ENCODE assay signal across 14 mouse cellular contexts in the genomic region with DNA sequence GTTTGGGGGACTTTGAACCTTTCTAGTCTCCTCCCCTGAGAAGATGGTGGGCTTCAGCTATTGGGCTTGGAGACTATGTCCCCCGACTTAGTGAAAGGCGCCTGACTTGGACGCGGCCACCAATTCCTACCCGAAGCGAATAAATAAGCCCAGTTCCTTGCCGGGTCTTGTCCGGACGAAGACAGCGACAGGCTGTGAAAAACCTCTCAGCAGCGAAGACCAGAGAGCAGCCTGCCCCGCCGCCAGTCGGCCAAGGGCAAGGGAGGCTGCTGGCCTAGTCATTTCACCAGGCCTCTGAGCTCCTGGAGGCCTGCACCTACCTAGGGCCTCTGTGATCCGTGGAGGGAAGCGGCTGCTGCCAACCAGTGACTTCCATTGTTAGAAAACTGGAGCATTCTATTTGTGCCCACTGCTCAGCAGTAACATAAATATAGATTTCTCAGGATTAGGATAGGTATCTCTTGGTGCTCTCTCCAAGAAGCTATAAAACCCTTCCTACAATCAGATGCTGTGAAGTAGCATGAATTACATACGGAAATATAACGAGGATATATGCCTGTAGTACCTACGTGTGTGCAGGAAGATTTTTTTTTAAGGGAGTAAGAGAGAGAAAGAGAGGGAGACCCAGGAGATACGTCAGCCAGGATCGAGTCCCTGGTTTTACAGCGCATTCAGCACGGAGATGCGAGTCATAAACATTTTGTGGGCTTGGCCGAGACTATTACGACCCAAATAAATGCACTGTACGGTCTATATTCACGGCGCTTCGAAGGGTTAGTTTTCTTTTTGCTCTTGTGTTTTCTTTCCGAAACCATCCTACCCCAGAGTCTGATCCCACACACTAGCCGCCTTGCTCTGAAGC. TPM values are rescaled to one million over a fixed set of nuclear protein-coding genes. Genes with fewer than 3 reads are reported as not detected.
DNase-seq lines count a peak whose midpoint lies in the region; ATAC-seq and TF ChIP-seq lines count a peak whose summit lies in the region.
"Had no signal": no experiment of that assay in that cellular context is flagged by ENCODE, and none has a peak within 500 bp of the region (broad histone marks: within the 10 kb centered on the region; RNA-seq: fewer than 3 reads in every experiment).

No protein-coding gene starts in this region.

- H3K27me3 ChIP-seq in kidney, embryonic 16.5 days (ENCODE audit: insufficient read depth, low read length), result no peaks in the 10 kb centered on the region
- no peaks in the 10 kb centered on the region for H3K27me3 ChIP-seq in neural tube, embryonic 14.5 days (ENCODE audit: control insufficient read depth, insufficient read depth, low read length)

- peak overlapping the region; percentile 93 for H3K27ac ChIP-seq in gastrocnemius, adult 2 months
- 0 out of 2 replicates have a peak overlapping the region, but pooled peaks have one; percentile 4 for H3K27ac ChIP-seq in bone marrow, adult 2 months (ENCODE audit: control insufficient read depth, insufficient read depth, low read depth, low read length, poor library complexity)
- peak overlapping the region; percentile 97 for H3K27ac ChIP-seq in kidney, embryonic 16.5 days (ENCODE audit: low read length)
- peak overlapping the region; percentile 99 for H3K27ac ChIP-seq in neural tube, embryonic 14.5 days (ENCODE audit: low read depth, low read length)
- H3K27ac ChIP-seq: forebrain, embryonic 15.5 days; heart, embryonic 15.5 days; midbrain, embryonic 12.5 days had no signal

- no peak for TF ChIP-seq CTCF in gastrocnemius, adult 2 months (IDR thresholded peaks at IDR 0.05)
- TF ChIP-seq CTCF in bone marrow, adult 2 months (IDR thresholded peaks at IDR 0.05; ENCODE audit: control insufficient read depth, insufficient read depth, low read length), result no peak

- no peaks in the 10 kb centered on the region for H3K9me3 ChIP-seq in kidney, embryonic 16.5 days (ENCODE audit: low read length)
- no peaks in the 10 kb centered on the region for H3K9me3 ChIP-seq in neural tube, embryonic 14.5 days (ENCODE audit: control insufficient read depth, low read length)
- H3K9me3 ChIP-seq: forebrain, embryonic 15.5 days; heart, embryonic 15.5 days; midbrain, embryonic 12.5 days had no signal

- DNase-seq in gastrocnemius, adult 2 months, result no peak
- no peak for DNase-seq in gastrocnemius, postnatal 10 days
- DNase-seq in left cerebral cortex, postnatal 36 days (ENCODE audit: low spot score in 2 of 2), result no peak
- no peak for DNase-seq in layer of hippocampus, adult 9-10 months (ENCODE audit: low spot score)
- DNase-seq in retina, embryonic 14.5 days (ENCODE audit: low spot score), result no peak
- DNase-seq: cerebellum, adult 18-20 months; layer of hippocampus, adult 9-11 months had no signal

- intact Hi-C loops in gastrocnemius, adult 2 months (cut with DNase I), result loop anchor here (2.0 to 5.0 kb wide), 3 partner anchors 343 to 748 kb away; a partner anchor contains a TSS
- intact Hi-C loops in left cerebral cortex, postnatal 36 days (cut with DNase I), result loop anchor here (2.0 to 5.0 kb wide), 2 partner anchors 348 to 633 kb away; no protein-coding TSS in a partner anchor

- no peaks in the 10 kb centered on the region for H3K4me1 ChIP-seq in bone marrow, adult 2 months (ENCODE audit: control insufficient read depth, insufficient read depth, low read length)
- peaks cover 43% of the 10 kb centered on the region for H3K4me1 ChIP-seq in kidney, embryonic 16.5 days (ENCODE audit: insufficient read depth, low read length)
- peaks cover 25% of the 10 kb centered on the region for H3K4me1 ChIP-seq in neural tube, embryonic 14.5 days (ENCODE audit: control insufficient read depth, insufficient read depth, low read length)

- H3K9ac ChIP-seq in kidney, embryonic 16.5 days (replicated peaks; ENCODE audit: low read length), result peak overlapping the region; percentile 95
- peak overlapping the region; percentile 98 for H3K9ac ChIP-seq in neural tube, embryonic 14.5 days (replicated peaks; ENCODE audit: low read depth, low read length)
- H3K9ac ChIP-seq: forebrain, embryonic 15.5 days; heart, embryonic 15.5 days; midbrain, embryonic 12.5 days had no signal

- H3K36me3 ChIP-seq in kidney, embryonic 16.5 days (ENCODE audit: insufficient read depth, low read length), result 0 out of 2 replicates have a peak, but pooled peaks cover 7% of the 10 kb centered on the region
- no peaks in the 10 kb centered on the region for H3K36me3 ChIP-seq in neural tube, embryonic 14.5 days (ENCODE audit: control insufficient read depth, insufficient read depth, low read length)
- H3K36me3 ChIP-seq: forebrain, embryonic 15.5 days; heart, embryonic 15.5 days; midbrain, embryonic 12.5 days had no signal

- H3K4me2 ChIP-seq in kidney, embryonic 16.5 days (replicated peaks; ENCODE audit: low read depth, low read length), result peak overlapping the region; percentile 81
- peak overlapping the region; percentile 99 for H3K4me2 ChIP-seq in neural tube, embryonic 14.5 days (ENCODE audit: low read depth, low read length)

- WGBS in bone marrow, adult 2 months, result 10% methylated on average over 32 of the region's 32 CpGs
- WGBS in kidney, embryonic 16.5 days, result 14% methylated on average over 32 of the region's 32 CpGs
- 5% methylated on average over 32 of the region's 32 CpGs for WGBS in neural tube, embryonic 14.5 days

- ATAC-seq in kidney, embryonic 16.5 days (ENCODE audit: low FRiP score, low TSS enrichment), result no peak
- ATAC-seq in neural tube, embryonic 14.5 days (ENCODE audit: low read depth), result no peak

- H3K4me3 ChIP-seq in gastrocnemius, adult 2 months, result peak overlapping the region; percentile 76
- H3K4me3 ChIP-seq in bone marrow, adult 2 months (replicated peaks; ENCODE audit: control insufficient read depth, low read depth, low read length), result no peak overlapping the region
- peak overlapping the region; percentile 63 for H3K4me3 ChIP-seq in kidney, embryonic 16.5 days (ENCODE audit: low read length)
- H3K4me3 ChIP-seq in neural tube, embryonic 14.5 days (ENCODE audit: low read depth, low read length), result peak overlapping the region; percentile 88

- TF ChIP-seq POLR2A in bone marrow, adult 2 months (IDR thresholded peaks at IDR 0.05; ENCODE audit: borderline replicate concordance, control insufficient read depth, low read depth, low read length), result no peak

RNA-seq across cellular contexts. Expression of a gene that starts 1.4 kb away (rescaled TPM):
- total RNA-seq in gastrocnemius, adult 2 months (2021), result 1 to 10 TPM; 4.7 to 5.0 TPM
- total RNA-seq in gastrocnemius, postnatal 10 days (2021), result 1 to 10 TPM; 9.4 to 9.7 TPM
- 1.4 and 2.8 TPM in 2 replicates for polyA plus RNA-seq in bone marrow, adult 2 months (2011; ENCODE audit: insufficient read depth, insufficient read length, low replicate concordance, missing spikeins)
- polyA plus RNA-seq in kidney, embryonic 16.5 days (2015; fragmentation: Nextera tagmentation; extraction: Ambion mirVana), result 25.7 and 27.5 TPM in 2 replicates
- polyA plus RNA-seq in neural tube, embryonic 14.5 days (2014; fragmentation: Nextera tagmentation; extraction: Ambion mirVana), result 90.8 and 110 TPM in 2 replicates
- not detected for total RNA-seq in left cerebral cortex, postnatal 36 days (2021)
- polyA plus RNA-seq: CD4-positive, CD25-positive, alpha-beta regulatory T cell, adult 4 months; forebrain, embryonic 15.5 days; midbrain, embryonic 12.5 days had no signal

RNA-seq across cellular contexts. Expression of a gene that starts 7.1 kb away (rescaled TPM):
- under 1 TPM in 1 of 2 experiments, not detected in 1; 0.82 TPM for total RNA-seq in gastrocnemius, adult 2 months (2021)
- not detected for total RNA-seq in gastrocnemius, postnatal 10 days (2021)
- polyA plus RNA-seq in bone marrow, adult 2 months (2011; ENCODE audit: insufficient read depth, insufficient read length, low replicate concordance, missing spikeins), result not detected in 2 replicates
- not detected in 2 replicates for polyA plus RNA-seq in kidney, embryonic 16.5 days (2015; fragmentation: Nextera tagmentation; extraction: Ambion mirVana)
- 4.2 TPM in 1 of 2 replicates, not detected in the other for polyA plus RNA-seq in neural tube, embryonic 14.5 days (2014; fragmentation: Nextera tagmentation; extraction: Ambion mirVana)
- not detected for total RNA-seq in left cerebral cortex, postnatal 36 days (2021)
- polyA plus RNA-seq: CD4-positive, CD25-positive, alpha-beta regulatory T cell, adult 4 months; forebrain, embryonic 15.5 days; heart, embryonic 15.5 days; midbrain, embryonic 12.5 days had no signal

RNA-seq across cellular contexts. Expression of a gene that starts 7.1 kb away (rescaled TPM):
- total RNA-seq in gastrocnemius, adult 2 months (2021), result 1 to 10 TPM; 2.8 to 3.1 TPM
- 1 to 10 TPM; 2.0 to 5.0 TPM for total RNA-seq in gastrocnemius, postnatal 10 days (2021)
- polyA plus RNA-seq in bone marrow, adult 2 months (2011; ENCODE audit: insufficient read depth, insufficient read length, low replicate concordance, missing spikeins), result 1.2 and 2.4 TPM in 2 replicates
- 8.2 and 10.8 TPM in 2 replicates for polyA plus RNA-seq in kidney, embryonic 16.5 days (2015; fragmentation: Nextera tagmentation; extraction: Ambion mirVana)
- 10.8 and 13.4 TPM in 2 replicates for polyA plus RNA-seq in neural tube, embryonic 14.5 days (2014; fragmentation: Nextera tagmentation; extraction: Ambion mirVana)
- total RNA-seq in left cerebral cortex, postnatal 36 days (2021), result not detected
- polyA plus RNA-seq: forebrain, embryonic 15.5 days; midbrain, embryonic 12.5 days had no signal

RNA-seq across cellular contexts. Expression of a gene that starts 10.7 kb away (rescaled TPM):
- 1 to 10 TPM; 7.5 to 8.8 TPM for total RNA-seq in gastrocnemius, adult 2 months (2021)
- 10 to 100 TPM in 1 of 2 experiments, 1 to 10 TPM in 1; 7.8 to 11.2 TPM for total RNA-seq in gastrocnemius, postnatal 10 days (2021)
- polyA plus RNA-seq in bone marrow, adult 2 months (2011; ENCODE audit: insufficient read depth, insufficient read length, low replicate concordance, missing spikeins), result 2.2 and 3.8 TPM in 2 replicates
- polyA plus RNA-seq in kidney, embryonic 16.5 days (2015; fragmentation: Nextera tagmentation; extraction: Ambion mirVana), result 56.6 and 56.8 TPM in 2 replicates
- 122 and 151 TPM in 2 replicates for polyA plus RNA-seq in neural tube, embryonic 14.5 days (2014; fragmentation: Nextera tagmentation; extraction: Ambion mirVana)
- total RNA-seq in left cerebral cortex, postnatal 36 days (2021), result not detected
- polyA plus RNA-seq: forebrain, embryonic 15.5 days; midbrain, embryonic 12.5 days had no signal

RNA-seq across cellular contexts. Expression of a gene that starts 11.7 kb away (rescaled TPM):
- 1 to 10 TPM; 2.6 to 2.7 TPM for total RNA-seq in gastrocnemius, adult 2 months (2021)
- 1 to 10 TPM; 1.6 to 2.2 TPM for total RNA-seq in gastrocnemius, postnatal 10 days (2021)
- not detected in 2 replicates for polyA plus RNA-seq in bone marrow, adult 2 months (2011; ENCODE audit: insufficient read depth, insufficient read length, low replicate concordance, missing spikeins)
- 2.9 and 3.8 TPM in 2 replicates for polyA plus RNA-seq in kidney, embryonic 16.5 days (2015; fragmentation: Nextera tagmentation; extraction: Ambion mirVana)
- polyA plus RNA-seq in neural tube, embryonic 14.5 days (2014; fragmentation: Nextera tagmentation; extraction: Ambion mirVana), result 10.1 and 15.7 TPM in 2 replicates
- total RNA-seq in left cerebral cortex, postnatal 36 days (2021), result not detected
- polyA plus RNA-seq: CD4-positive, CD25-positive, alpha-beta regulatory T cell, adult 4 months; forebrain, embryonic 15.5 days; heart, embryonic 15.5 days; midbrain, embryonic 12.5 days had no signal

Comparison
In these comparisons a context has a peak if more than half of its experiments do, and no peak if none do; other contexts are left out.
1. H3K27ac ChIP-seq: peak in every context shown above with its lines; median percentile 99 in neural tube, embryonic 14.5 days; 97 in kidney, embryonic 16.5 days; 93 in gastrocnemius, adult 2 months; 4 in bone marrow, adult 2 months.
2. RNA of a gene that starts 1.4 kb away (total RNA-seq): 9.4 to 9.7 TPM in gastrocnemius, postnatal 10 days and 4.7 to 5.0 TPM in gastrocnemius, adult 2 months; not detected in left cerebral cortex, postnatal 36 days; every median in the first group is over 4 times any median in the second.